Mouse (Mus musculus): Measurements from ENCODE around the gene Olfr15.

The Olfr15 gene

GRCm38 (mm10) chr16:3830588-3831109, at the start of gene Olfr15:
Olfr15 (plus strand) TSS chr16:3830878.

GRCm38 (mm10) chr16:3808176-3808575, 22.5 kb upstream of the Olfr15 start:
- 79% methylated on average over 3 of the region's 3 CpGs for WGBS

GRCm38 (mm10) chr16:3814667-3815066, 16.0 kb upstream of the Olfr15 start:
- WGBS: 82% methylated on average over 6 of the region's 6 CpGs

GRCm38 (mm10) chr16:3820202-3820601, 10.5 kb upstream of the Olfr15 start:
- 92% methylated on average over 2 of the region's 2 CpGs for WGBS

GRCm38 (mm10) chr16:3828021-3828420, 2.7 kb upstream of the Olfr15 start:
- WGBS: 58% methylated on average over 3 of the region's 3 CpGs

GRCm38 (mm10) chr16:3829727-3830126, 951 bp upstream of the Olfr15 start:
- 86% methylated on average over 2 of the region's 2 CpGs for WGBS

GRCm38 (mm10) chr16:3835461-3835860, 4.8 kb downstream of the Olfr15 start:
- 94% methylated on average over 2 of the region's 2 CpGs for WGBS

GRCm38 (mm10) chr16:3839157-3839885, 8.6 kb downstream of the Olfr15 start:
- 54% methylated on average over 17 of the region's 17 CpGs for WGBS

- WGBS: 24% methylated on average over 4 of the region's 4 CpGs
Observed at GRCm38 (mm10) chr16:3842989-3843388, 12.3 kb downstream of the Olfr15 start.

GRCm38 (mm10) chr16:3843796-3844195, 13.1 kb downstream of the Olfr15 start:
- 89% methylated on average over 1 of the region's 1 CpGs for WGBS

- WGBS: 2% methylated on average over 38 of the region's 38 CpGs
Observed at GRCm38 (mm10) chr16:3846711-3847518, 16.2 kb downstream of the Olfr15 start, which contains the start of gene Zfp174. Zfp174 (plus strand) TSS chr16:3847268.

- 75% methylated on average over 4 of the region's 4 CpGs for WGBS
Observed at GRCm38 (mm10) chr16:3847871-3848270, 17.2 kb downstream of the Olfr15 start.

GRCm38 (mm10) chr16:3848416-3848815, 17.7 kb downstream of the Olfr15 start:
- 75% methylated on average over 3 of the region's 3 CpGs for WGBS

GRCm38 (mm10) chr16:3851301-3851700, 20.6 kb downstream of the Olfr15 start:
- 97% methylated on average over 13 of the region's 13 CpGs for WGBS

GRCm38 (mm10) chr16:3852586-3852985, 21.9 kb downstream of the Olfr15 start:
- WGBS: 67% methylated on average over 12 of the region's 12 CpGs

GRCm38 (mm10) chr16:3854437-3855182, 23.9 kb downstream of the Olfr15 start:
- WGBS: 69% methylated on average over 11 of the region's 11 CpGs

- WGBS: 85% methylated on average over 1 of the region's 1 CpGs
Observed at GRCm38 (mm10) chr16:3855776-3856175, 25.1 kb downstream of the Olfr15 start.

GRCm38 (mm10) chr16:3859254-3859653, 28.6 kb downstream of the Olfr15 start:
- WGBS: 94% methylated on average over 4 of the region's 4 CpGs

GRCm38 (mm10) chr16:3871815-3872214, 41.1 kb downstream of the Olfr15 start:
- WGBS: 4% methylated on average over 16 of the region's 16 CpGs

- 5% methylated on average over 47 of the region's 47 CpGs for WGBS
Observed at GRCm38 (mm10) chr16:3872216-3873047, 41.8 kb downstream of the Olfr15 start, which contains the start of gene Naa60. Naa60 (plus strand) TSS chr16:3872375.

GRCm38 (mm10) chr16:3876346-3876745, 45.7 kb downstream of the Olfr15 start:
- WGBS: 93% methylated on average over 4 of the region's 4 CpGs
